Mouse (Mus musculus) ES-E14 (cell line): Measurements from ENCODE around the gene Ecel1. TPM values are rescaled to one million over a fixed set of nuclear protein-coding genes. Genes with fewer than 3 reads are reported as not detected.

ENCODE experiments used
- DNase-seq: peaks from one replicate; pipeline ENCODE4 v3.0.0-alpha.2; 2013; ENCODE audit warnings: low read depth, low spot score
- H3K27ac ChIP-seq: 2 replicates; pipeline ENCODE4 v1.5.1; 2012; ENCODE audit warnings: low read depth, mild to moderate bottlenecking, low read length, moderate library complexity, mixed read lengths; ENCODE audit not compliant: poor library complexity, insufficient read depth, severe bottlenecking
- H3K36me3 ChIP-seq: 2 replicates; pipeline ENCODE4 v1.6.1; 2012; ENCODE audit warnings: mild to moderate bottlenecking, low read length, moderate library complexity, mixed read lengths; ENCODE audit not compliant: control insufficient read depth, poor library complexity, insufficient read depth, severe bottlenecking
- H3K4me1 ChIP-seq, 2 experiments: fragments of 150-350 bp in 1 of 2; sonication (generic) in 1 of 2; 2 replicates each; pipeline ENCODE4 v1.6.1; 2012; ENCODE audit warnings: low read length in 2 of 2, mild to moderate bottlenecking in 1 of 2, mixed read lengths in 1 of 2; ENCODE audit not compliant: control insufficient read depth in 2 of 2, insufficient read depth in 2 of 2, poor library complexity in 1 of 2
- H3K4me3 ChIP-seq, 2 experiments: fragments of 150-350 bp in 1 of 2; sonication (generic) in 1 of 2; 2 replicates each; pipeline ENCODE4 v1.5.1; 2012; ENCODE audit warnings: low read length in 2 of 2, low read depth in 1 of 2, mild to moderate bottlenecking in 1 of 2, mixed read lengths in 1 of 2; ENCODE audit not compliant: insufficient read depth in 1 of 2, poor library complexity in 1 of 2, severe bottlenecking in 1 of 2
- H3K9ac ChIP-seq: 2 replicates; pipeline ENCODE4 v1.6.1; 2012; ENCODE audit warnings: low read depth, mild to moderate bottlenecking, low read length, mixed read lengths; ENCODE audit not compliant: poor library complexity, insufficient read depth, severe bottlenecking
- H3K9me3 ChIP-seq: fragments of 150-350 bp; sonication (generic); 2 replicates; pipeline ENCODE4 v1.6.1; 2012; ENCODE audit warnings: low read depth, mild to moderate bottlenecking, low read length; ENCODE audit not compliant: control insufficient read depth, insufficient read depth
- CHD2 ChIP-seq: IDR thresholded peaks from 2 replicates; pipeline ENCODE4 v1.6.1; 2014; ENCODE audit warnings: mild to moderate bottlenecking, low read depth, low read length, inconsistent platforms
- HCFC1 ChIP-seq: IDR thresholded peaks from 2 replicates; pipeline ENCODE4 v1.6.1; 2012; ENCODE audit warnings: low read length, inconsistent platforms, borderline replicate concordance; ENCODE audit not compliant: insufficient read depth
- MAFK ChIP-seq: IDR thresholded peaks from 2 replicates; pipeline ENCODE4 v1.6.1; 2014; ENCODE audit warnings: mild to moderate bottlenecking, low read depth, low read length, inconsistent platforms; ENCODE audit not compliant: insufficient read depth
- ZC3H11A ChIP-seq: IDR thresholded peaks from 2 replicates; pipeline ENCODE4 v1.6.1; 2012; ENCODE audit warnings: low read depth, mild to moderate bottlenecking, inconsistent platforms, low read length, borderline replicate concordance
- ZNF384 ChIP-seq: IDR thresholded peaks from 2 replicates; pipeline ENCODE4 v1.6.1; 2012; ENCODE audit warnings: low read depth, low read length, inconsistent platforms
- in situ Hi-C, 2 experiments: fragments of 600-800 bp; cut with MboI; formaldehyde crosslinking; loops; one replicate each; pipeline ENCODE4 v1.15.1; 2025; ENCODE audit warnings: low sequenced_read_pairs in 2 of 2, inconsistent platforms in 1 of 2; ENCODE audit not compliant: unreplicated experiment in 2 of 2
- total RNA-seq: library from RNA; depleted of rRNA; stranded (reverse); fragments of 300-350 nt; gene quantifications from 2 replicates; pipeline ENCODE4 v1.2.3, GENCODE M21; 2012

The Ecel1 gene
- total RNA-seq, 1 experiment: 2.9 TPM

DNA sequence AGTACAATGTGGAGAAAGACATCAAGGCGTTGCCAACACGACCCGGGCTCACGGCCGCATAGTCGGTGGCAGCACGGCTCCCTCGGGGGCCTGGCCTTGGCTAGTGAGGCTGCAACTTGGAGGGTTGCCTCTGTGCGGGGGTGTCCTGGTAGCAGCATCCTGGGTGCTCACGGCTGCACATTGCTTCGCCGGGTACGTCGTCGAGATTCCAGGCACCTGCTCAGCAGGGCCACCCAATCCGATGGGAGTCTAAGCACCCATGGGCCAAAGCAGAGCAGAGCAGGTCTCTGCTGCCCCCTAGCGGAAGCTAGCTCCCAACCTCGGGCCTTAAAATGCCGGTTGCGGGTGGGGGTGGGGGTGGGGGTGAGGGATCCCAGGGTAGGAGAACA lies 28.4 kb upstream of the Ecel1 start:
- no peaks in the 10 kb centered on the region for H3K36me3 ChIP-seq
- DNase-seq: peak; percentile 79
- H3K9me3 ChIP-seq: no peaks in the 10 kb centered on the region
- in situ Hi-C loops: no loop called here
- H3K4me3 ChIP-seq: peak overlapping the region in 1 of 2 experiments; percentile 8; a peak in 1 of 4 replicates
- H3K4me1 ChIP-seq: peaks cover 2 to 15% of the 10 kb centered on the region in 2 experiments; a peak in 3 of 4 replicates
- H3K27ac ChIP-seq: no peak overlapping the region
- H3K9ac ChIP-seq: no peak overlapping the region
- TF ChIP-seq CHD2 (no peak), HCFC1 (no peak), MAFK (no peak), ZC3H11A (no peak), ZNF384 (no peak)

DNA sequence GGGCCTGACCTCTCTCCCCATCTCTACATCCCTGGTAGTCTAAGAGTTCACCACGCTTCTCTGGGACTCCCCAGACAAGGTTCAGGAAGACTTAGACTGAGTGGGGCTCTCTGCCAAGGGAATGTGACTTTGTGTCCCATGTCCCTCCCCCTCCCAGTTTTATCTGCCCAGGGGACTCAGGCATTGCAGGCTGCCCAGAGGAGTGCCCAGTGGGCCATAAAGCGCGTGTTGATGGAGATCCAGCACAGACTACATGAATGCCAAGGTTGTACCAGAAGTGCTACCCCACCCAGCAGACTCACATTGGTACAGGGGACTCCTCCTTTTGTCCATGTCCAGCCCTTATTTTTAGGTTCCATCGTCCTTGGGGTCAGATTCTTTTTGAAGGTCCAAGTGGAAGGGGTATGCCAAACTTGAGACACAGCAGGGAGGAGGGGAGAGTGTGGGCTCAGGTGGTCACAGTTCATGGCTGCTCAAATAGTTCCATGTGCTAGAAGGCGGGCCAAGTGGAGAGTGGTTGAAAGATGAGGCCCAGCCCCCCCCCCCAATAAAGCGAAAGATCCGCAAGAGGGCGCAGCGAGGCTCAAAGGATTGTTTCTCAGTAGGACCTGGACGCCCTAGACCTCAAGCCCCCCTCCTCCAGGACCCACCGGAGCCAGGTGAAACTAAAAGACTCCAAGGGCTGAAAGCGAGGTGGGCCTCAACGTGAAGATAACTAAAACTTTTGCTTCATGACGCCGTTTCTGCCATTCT lies 27.9 kb upstream of the Ecel1 start:
- H3K4me1 ChIP-seq: peaks cover 2 to 15% of the 10 kb centered on the region in 2 experiments; a peak in 3 of 4 replicates
- no peaks in the 10 kb centered on the region for H3K36me3 ChIP-seq
- peak overlapping the region in 1 of 2 experiments; percentile 8; a peak in 1 of 4 replicates for H3K4me3 ChIP-seq
- no peak overlapping the region for H3K27ac ChIP-seq
- H3K9ac ChIP-seq: no peak overlapping the region
- no peaks in the 10 kb centered on the region for H3K9me3 ChIP-seq
- no peak for DNase-seq
- TF ChIP-seq CHD2: no peak
- no peak for TF ChIP-seq MAFK
- no peak for TF ChIP-seq HCFC1
- TF ChIP-seq ZC3H11A: no peak
- TF ChIP-seq ZNF384: no peak
- in situ Hi-C loops: no loop called here

DNA sequence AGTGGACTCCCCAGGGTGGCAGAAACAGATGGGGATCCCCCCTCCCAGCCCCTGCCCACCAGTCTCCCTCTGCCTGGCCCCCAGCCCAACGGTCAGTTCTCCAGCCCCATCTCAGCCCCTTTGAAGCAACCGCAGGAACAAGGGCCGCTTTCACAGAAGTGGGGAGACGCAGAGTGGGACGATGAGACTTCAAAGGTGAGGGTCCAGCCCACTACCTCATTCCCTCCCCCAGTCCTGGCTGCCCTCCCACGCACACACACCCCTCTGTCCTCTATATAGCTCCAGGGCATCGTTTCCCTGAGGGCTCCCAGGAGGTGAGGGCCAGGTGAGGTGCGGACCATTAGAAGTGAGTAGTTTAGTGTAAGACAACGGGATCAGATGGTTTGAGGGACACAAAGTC lies 26.7 kb upstream of the Ecel1 start, which contains the start of gene Prss56:
Gene Prss56 (plus strand): TSS at position 301 of the 400 bp plus-strand sequence.
- Histone ChIP-seq H3K27ac (no peak within 1 kb of the TSS), H3K9me3 (no peaks in the 10 kb centered on the region), H3K4me1 (peaks cover 2 to 15% of the 10 kb centered on the region in 2 experiments; a peak in 3 of 4 replicates), H3K36me3 (no peaks in the 10 kb centered on the region), H3K9ac (no peak within 1 kb of the TSS), H3K4me3 (peak within 1 kb of the TSS; percentile 26 to 45; a peak in 2 of 4 replicates)
- no peak for DNase-seq
- no peak for TF ChIP-seq ZNF384
- TF ChIP-seq CHD2: no peak
- TF ChIP-seq ZC3H11A: no peak
- no peak for TF ChIP-seq HCFC1
- in situ Hi-C loops: no loop called here

DNA sequence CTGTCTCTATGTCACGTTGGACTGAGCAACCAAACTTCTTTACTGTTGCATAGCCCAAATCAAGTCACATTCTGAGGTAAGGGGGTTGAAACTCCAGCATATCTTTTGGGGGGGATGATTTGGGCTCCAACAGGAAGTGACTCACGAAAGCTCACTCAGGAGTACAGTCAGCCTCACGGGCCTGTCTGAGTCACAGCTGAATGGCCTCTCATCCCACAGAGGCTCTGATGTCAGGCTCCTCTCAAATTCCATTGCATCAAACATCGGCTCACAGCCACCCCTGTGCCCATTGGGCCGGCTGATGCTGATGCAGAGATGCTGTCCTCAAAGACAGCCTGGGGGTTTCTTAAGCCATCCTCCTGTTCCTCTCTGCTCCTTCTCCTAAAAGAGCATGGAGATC lies 24.6 kb upstream of the Ecel1 start:
- DNase-seq: no peak
- in situ Hi-C loops: no loop called here
- TF ChIP-seq CHD2 (no peak), HCFC1 (no peak), MAFK (no peak), ZC3H11A (no peak), ZNF384 (no peak)
- peaks cover 3 to 16% of the 10 kb centered on the region in 2 experiments; a peak in 3 of 4 replicates for H3K4me1 ChIP-seq
- no peak overlapping the region for H3K9ac ChIP-seq
- H3K9me3 ChIP-seq: no peaks in the 10 kb centered on the region
- H3K36me3 ChIP-seq: no peaks in the 10 kb centered on the region
- no peak overlapping the region for H3K4me3 ChIP-seq
- H3K27ac ChIP-seq: no peak overlapping the region
